Mouse (Mus musculus): ENCODE measurements around the gene Rnf24. TPM values are rescaled to one million over a fixed set of nuclear protein-coding genes. Genes with fewer than 3 reads are reported as not detected.

Rnf24 gene
- 2.0 and 3.0 TPM in 2 replicates for polyA plus RNA-seq (2016; fragmentation: Nextera tagmentation; extraction: Ambion mirVana)

DNA sequence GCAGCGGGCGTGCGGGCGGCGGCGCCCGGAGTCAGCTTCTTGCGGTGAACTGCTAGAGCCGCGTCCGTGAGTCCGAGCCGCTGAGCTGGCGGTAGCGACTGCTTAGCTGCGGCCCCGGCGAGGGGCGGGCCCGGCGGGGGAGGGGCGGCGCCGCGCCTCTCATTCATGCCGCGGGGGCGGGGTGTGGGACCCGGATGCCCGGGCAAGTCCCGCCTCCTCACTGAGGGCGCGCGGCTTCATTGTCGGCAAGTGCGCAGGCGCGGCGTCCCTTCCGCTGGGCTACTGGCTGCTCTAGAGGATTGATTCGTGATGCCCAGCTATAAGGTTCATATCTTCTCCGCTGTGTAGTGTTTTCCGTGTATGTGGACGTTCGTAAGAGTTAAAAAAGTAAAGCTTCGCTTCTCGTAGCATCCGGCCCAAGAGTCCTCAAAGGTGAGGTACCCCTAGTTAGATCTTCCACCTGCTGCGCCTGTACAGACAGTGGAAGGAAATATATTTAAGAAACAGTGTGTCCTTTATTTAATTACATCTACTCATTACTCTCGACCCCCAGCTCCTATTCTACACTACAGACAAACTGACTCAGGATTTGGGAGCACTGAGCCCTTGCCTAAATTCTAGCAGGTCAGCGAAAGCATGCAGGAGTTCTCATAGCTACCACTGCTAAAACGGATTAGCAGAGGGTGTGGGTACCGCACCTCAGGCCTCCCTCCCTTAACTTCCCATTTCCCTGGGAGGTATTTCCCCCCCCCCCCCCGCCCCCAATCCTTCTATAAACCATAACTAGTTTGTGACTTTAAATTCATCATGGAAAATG lies at the start of gene Rnf24:
TSS of gene Rnf24 (minus strand) at position 146 of the 817 bp plus-strand sequence.
- Histone ChIP-seq H3K27me3 (ENCODE audit: insufficient read depth, poor library complexity, severe bottlenecking) (no peaks in the 10 kb centered on the region; the same call in 1 of the 2 replicates), H3K4me1 (peaks cover 20% of the 10 kb centered on the region), H3K9me3 (no peaks in the 10 kb centered on the region), H3K4me3 (peak within 1 kb of the TSS; percentile 95), H3K36me3 (no peaks in the 10 kb centered on the region), H3K27ac (peak within 1 kb of the TSS; percentile 92)
- under 1% methylated on average over 54 of the region's 54 CpGs for WGBS
- peak; percentile 97 for DNase-seq (ENCODE audit: low spot score)

DNA sequence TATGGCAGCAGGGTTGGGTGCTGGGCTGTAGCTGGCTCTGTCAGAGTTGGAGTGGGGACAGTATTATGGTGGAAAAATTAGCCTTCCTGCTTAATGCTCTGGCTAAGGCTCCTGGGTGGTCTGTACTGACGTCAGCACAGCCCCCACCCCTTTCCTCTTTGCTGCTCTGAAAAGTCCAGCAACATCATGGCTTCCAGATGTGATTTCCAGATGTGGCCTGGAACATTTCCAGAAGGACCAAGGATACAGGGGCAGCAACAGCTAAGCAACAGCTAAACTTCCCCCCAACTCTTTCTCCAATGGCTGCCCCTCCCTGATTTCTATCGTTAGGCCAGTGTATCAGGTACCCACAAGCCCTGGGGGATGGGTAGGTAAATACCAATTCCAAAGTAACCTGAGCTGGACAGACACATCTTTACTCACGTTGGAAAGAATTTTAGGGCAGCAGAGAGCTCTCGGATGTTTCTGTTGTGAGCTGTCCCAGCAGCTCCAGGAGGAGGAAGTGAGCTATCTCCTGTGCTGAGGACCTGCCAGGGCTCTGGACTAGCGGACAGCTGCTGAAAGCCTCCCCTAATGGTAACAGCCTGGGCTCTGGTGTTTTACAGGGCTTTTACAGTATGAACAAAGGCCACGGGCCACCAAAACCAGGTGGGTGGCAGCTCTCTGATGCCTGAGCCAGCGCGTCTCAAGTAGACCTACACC lies 49.3 kb upstream of the Rnf24 start:
- H3K27me3 ChIP-seq (ENCODE audit: insufficient read depth, poor library complexity, severe bottlenecking) = peaks cover 11% of the 10 kb centered on the region; the same call in 1 of the 2 replicates
- peak overlapping the region; percentile 47; the same call in 1 of the 2 replicates for H3K27ac ChIP-seq

GRCm38 (mm10) chr2:131400846-131401245 lies 48.2 kb upstream of the Rnf24 start:
- WGBS = 84% methylated on average over 2 of the region's 2 CpGs
- Histone ChIP-seq H3K27me3 (ENCODE audit: insufficient read depth, poor library complexity, severe bottlenecking) (peaks cover 11% of the 10 kb centered on the region; the same call in 1 of the 2 replicates), H3K27ac (no peak overlapping the region)

More for the DNA sequence above, 49.3 kb upstream of the Rnf24 start:
- Histone ChIP-seq H3K36me3 (no peaks in the 10 kb centered on the region), H3K9me3 (no peaks in the 10 kb centered on the region), H3K4me1 (peaks cover 9% of the 10 kb centered on the region), H3K4me3 (no peak overlapping the region)
- whole genome bisulfite sequencing = 42% methylated on average over 8 of the region's 8 CpGs
- no peak for DNase-seq (ENCODE audit: low spot score)

DNA sequence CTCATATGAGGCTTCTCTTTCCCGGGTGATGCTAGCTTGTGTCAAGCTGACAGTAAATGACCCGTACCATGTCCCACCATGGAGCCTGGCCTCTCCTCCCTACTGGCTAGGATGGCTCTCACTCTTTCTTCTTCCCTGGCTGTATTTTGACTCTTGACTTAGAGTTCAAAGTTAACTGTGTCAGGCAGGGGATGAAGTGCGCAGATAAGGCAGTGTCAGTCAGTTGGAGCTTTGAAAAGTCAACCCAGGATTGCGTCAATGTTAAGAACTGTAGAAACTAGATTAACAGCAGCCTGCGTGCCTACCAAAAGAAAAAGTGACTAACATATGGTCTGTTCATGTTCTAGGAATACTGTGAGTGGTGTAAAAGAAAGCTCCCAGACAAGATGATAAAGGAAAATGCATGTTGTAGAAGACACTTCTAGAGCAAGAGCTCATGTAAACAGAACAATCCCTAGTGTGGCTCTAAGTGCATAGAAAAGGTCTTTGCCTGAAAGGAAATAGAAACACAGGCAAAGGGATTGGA lies 44.7 kb upstream of the Rnf24 start:
- no peak overlapping the region for H3K27ac ChIP-seq
- peaks cover 24% of the 10 kb centered on the region for H3K4me1 ChIP-seq
- no peak overlapping the region for H3K4me3 ChIP-seq
- H3K9me3 ChIP-seq = no peaks in the 10 kb centered on the region
- WGBS = 71% methylated on average over 5 of the region's 5 CpGs
- DNase-seq (ENCODE audit: low spot score) = no peak
- H3K36me3 ChIP-seq = no peaks in the 10 kb centered on the region
- H3K27me3 ChIP-seq (ENCODE audit: insufficient read depth, poor library complexity, severe bottlenecking) = no peaks in the 10 kb centered on the region

More at GRCm38 (mm10) chr2:131400846-131401245, 48.2 kb upstream of the Rnf24 start:
- no peaks in the 10 kb centered on the region for H3K36me3 ChIP-seq
- H3K4me3 ChIP-seq = no peak overlapping the region
- no peak for DNase-seq (ENCODE audit: low spot score)
- no peaks in the 10 kb centered on the region for H3K9me3 ChIP-seq
- peaks cover 11% of the 10 kb centered on the region for H3K4me1 ChIP-seq

DNA sequence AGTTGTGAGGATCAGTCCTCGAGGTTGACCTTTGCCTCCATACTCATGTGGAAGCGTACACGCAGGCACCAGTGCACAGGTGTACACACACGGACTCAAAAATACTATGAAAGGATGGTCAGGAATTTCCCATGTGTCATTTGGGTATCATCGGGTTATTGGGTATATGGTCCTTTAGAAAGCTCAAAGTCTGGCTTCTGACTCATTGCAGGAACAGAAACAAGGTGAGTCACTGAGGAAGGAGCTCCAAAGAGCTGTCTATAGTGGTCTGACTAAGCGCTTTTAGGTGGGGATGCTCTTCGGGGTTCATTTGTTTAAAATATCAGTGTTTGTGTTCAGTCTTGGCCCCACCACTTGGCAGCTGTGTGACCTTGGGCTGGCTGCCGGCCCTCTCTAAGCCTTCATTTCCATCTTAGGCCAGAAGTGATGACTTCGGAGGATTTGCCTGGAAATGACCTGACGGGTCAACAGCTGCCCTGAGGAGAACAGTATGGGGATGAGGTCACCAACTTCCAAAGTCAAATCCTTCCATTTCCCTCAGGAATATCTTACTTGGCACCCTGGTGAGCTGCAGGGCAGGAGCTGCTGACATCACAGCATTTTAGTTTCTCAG lies 33.8 kb upstream of the Rnf24 start:
- 77% methylated on average over 10 of the region's 10 CpGs for WGBS
- Histone ChIP-seq H3K27ac (no peak overlapping the region), H3K9me3 (no peaks in the 10 kb centered on the region), H3K27me3 (ENCODE audit: insufficient read depth, poor library complexity, severe bottlenecking) (0 out of 2 replicates have a peak, but pooled peaks cover 3% of the 10 kb centered on the region), H3K4me3 (no peak overlapping the region), H3K36me3 (no peaks in the 10 kb centered on the region), H3K4me1 (no peaks in the 10 kb centered on the region)
- no peak for DNase-seq (ENCODE audit: low spot score)

GRCm38 (mm10) chr2:131385176-131385575 lies 32.5 kb upstream of the Rnf24 start:
- Histone ChIP-seq H3K4me1 (no peaks in the 10 kb centered on the region), H3K27me3 (ENCODE audit: insufficient read depth, poor library complexity, severe bottlenecking) (0 out of 2 replicates have a peak, but pooled peaks cover 3% of the 10 kb centered on the region), H3K27ac (no peak overlapping the region), H3K36me3 (no peaks in the 10 kb centered on the region), H3K4me3 (no peak overlapping the region), H3K9me3 (no peaks in the 10 kb centered on the region)
- DNase-seq (ENCODE audit: low spot score) = no peak
- WGBS = 77% methylated on average over 4 of the region's 4 CpGs

DNA sequence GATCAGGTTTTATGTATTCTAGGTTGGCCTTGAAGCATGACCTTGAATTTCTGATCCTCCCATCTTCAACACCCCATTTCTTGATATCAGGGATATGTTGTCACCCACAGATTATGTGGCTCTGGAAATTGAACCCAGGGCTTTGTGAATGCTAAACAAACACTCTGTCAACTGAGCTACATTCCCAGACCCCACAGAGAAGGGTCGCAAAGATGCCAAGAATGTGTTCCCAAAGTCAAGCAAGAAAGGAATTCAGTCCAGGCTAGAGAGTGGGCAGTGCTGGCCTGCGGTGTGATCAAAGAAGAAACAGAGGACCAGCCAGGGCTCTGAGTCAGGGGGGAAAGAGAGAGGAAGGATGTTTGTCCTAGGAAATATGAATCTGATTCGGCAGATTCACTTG lies 26.8 kb upstream of the Rnf24 start:
- Histone ChIP-seq H3K36me3 (no peaks in the 10 kb centered on the region), H3K4me1 (no peaks in the 10 kb centered on the region), H3K9me3 (no peaks in the 10 kb centered on the region), H3K27me3 (ENCODE audit: insufficient read depth, poor library complexity, severe bottlenecking) (no peaks in the 10 kb centered on the region), H3K27ac (no peak overlapping the region), H3K4me3 (no peak overlapping the region)
- DNase-seq (ENCODE audit: low spot score) = no peak
- WGBS = 72% methylated on average over 3 of the region's 3 CpGs

DNA sequence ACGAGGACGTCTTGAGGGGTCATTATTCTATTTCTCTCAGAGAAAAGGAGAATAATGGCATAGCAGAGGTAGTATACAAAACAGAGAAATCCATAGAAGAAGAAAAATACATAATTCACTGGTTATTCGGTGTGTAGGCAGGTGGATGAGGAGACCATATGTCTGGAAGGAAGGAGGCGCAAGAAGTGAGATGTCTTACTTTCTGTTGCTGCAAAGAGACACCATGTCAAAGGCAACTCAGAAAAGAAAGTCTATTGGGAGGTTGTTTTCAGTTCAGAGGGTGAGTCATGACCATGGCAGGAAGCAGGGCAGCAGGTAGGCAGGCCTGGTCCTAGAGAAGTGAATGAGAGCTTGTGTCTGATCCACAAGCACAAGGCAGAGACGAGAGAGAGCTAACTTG lies 26.2 kb upstream of the Rnf24 start:
- Histone ChIP-seq H3K27me3 (ENCODE audit: insufficient read depth, poor library complexity, severe bottlenecking) (no peaks in the 10 kb centered on the region), H3K4me1 (no peaks in the 10 kb centered on the region), H3K9me3 (no peaks in the 10 kb centered on the region), H3K36me3 (no peaks in the 10 kb centered on the region), H3K4me3 (no peak overlapping the region), H3K27ac (no peak overlapping the region)
- 87% methylated on average over 5 of the region's 5 CpGs for WGBS
- DNase-seq (ENCODE audit: low spot score) = no peak

- no peaks in the 10 kb centered on the region for H3K27me3 ChIP-seq (ENCODE audit: insufficient read depth, poor library complexity, severe bottlenecking)
- no peak overlapping the region for H3K27ac ChIP-seq
- H3K36me3 ChIP-seq = no peaks in the 10 kb centered on the region
- no peak for DNase-seq (ENCODE audit: low spot score)
- no peaks in the 10 kb centered on the region for H3K4me1 ChIP-seq
- no peaks in the 10 kb centered on the region for H3K9me3 ChIP-seq
- 63% methylated on average over 6 of the region's 6 CpGs for WGBS
- no peak overlapping the region for H3K4me3 ChIP-seq
Measured at GRCm38 (mm10) chr2:131377055-131377454, 24.4 kb upstream of the Rnf24 start.

DNA sequence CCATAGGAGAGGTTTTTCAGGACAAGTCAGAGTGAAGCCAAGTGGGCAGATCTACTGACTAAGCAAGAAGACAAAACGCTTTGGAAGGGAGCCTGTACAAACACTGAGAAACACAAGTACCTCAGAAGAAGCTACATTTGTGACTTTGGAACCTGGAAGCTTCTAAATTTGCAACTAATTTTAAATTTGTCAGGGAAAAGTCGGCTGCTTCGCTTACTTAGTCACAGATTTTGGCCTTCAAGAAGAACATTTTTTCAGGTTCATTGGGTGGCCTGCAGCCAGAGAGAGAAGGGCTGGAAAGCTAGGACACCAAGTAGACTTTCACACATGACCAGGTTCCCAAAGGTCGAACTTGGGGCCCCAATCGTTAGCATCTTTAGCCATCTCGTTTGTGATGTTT lies 21.0 kb upstream of the Rnf24 start:
- WGBS = 84% methylated on average over 6 of the region's 6 CpGs
- H3K4me1 ChIP-seq = no peaks in the 10 kb centered on the region
- no peak overlapping the region for H3K27ac ChIP-seq
- H3K4me3 ChIP-seq = no peak overlapping the region
- DNase-seq (ENCODE audit: low spot score) = no peak
- H3K27me3 ChIP-seq (ENCODE audit: insufficient read depth, poor library complexity, severe bottlenecking) = no peaks in the 10 kb centered on the region
- H3K36me3 ChIP-seq = no peaks in the 10 kb centered on the region
- H3K9me3 ChIP-seq = no peaks in the 10 kb centered on the region

DNA sequence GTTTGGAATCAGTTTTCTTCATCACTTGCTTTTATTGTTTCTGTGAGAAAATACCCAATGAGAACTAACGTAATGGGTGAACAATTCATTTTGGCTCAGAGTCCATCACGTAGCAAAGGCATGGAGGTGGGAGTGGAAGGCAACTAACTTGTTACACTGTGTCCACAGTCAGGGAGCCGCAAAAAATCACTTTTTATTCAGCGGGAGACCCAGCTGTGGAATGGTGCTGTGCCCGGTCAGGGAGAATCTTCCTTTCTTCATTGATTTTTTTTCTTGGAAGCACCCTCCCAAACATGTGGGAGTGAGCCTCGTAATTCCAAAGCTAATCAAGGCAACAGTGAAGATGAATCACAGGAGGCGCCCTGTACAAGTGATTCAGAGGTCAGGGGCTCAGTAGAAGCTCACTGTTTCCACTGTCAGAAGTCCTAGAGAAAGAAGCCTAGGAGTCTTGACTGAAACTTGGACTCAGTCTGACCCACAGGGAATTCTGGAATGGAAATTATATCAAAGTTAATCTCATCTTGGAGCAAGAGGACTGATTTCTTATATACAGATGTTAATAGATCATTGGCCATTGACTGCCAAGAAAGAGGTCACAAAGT lies 19.7 kb upstream of the Rnf24 start:
- no peaks in the 10 kb centered on the region for H3K36me3 ChIP-seq
- H3K27ac ChIP-seq = no peak overlapping the region
- H3K27me3 ChIP-seq (ENCODE audit: insufficient read depth, poor library complexity, severe bottlenecking) = no peaks in the 10 kb centered on the region
- DNase-seq (ENCODE audit: low spot score) = no peak
- WGBS = 75% methylated on average over 7 of the region's 7 CpGs
- no peak overlapping the region for H3K4me3 ChIP-seq
- no peaks in the 10 kb centered on the region for H3K4me1 ChIP-seq
- H3K9me3 ChIP-seq = no peaks in the 10 kb centered on the region

- Histone ChIP-seq H3K27ac (no peak overlapping the region), H3K27me3 (ENCODE audit: insufficient read depth, poor library complexity, severe bottlenecking) (no peaks in the 10 kb centered on the region), H3K36me3 (no peaks in the 10 kb centered on the region), H3K4me3 (no peak overlapping the region), H3K9me3 (no peaks in the 10 kb centered on the region), H3K4me1 (no peaks in the 10 kb centered on the region)
- WGBS = 86% methylated on average over 4 of the region's 4 CpGs
- no peak for DNase-seq (ENCODE audit: low spot score)
Measured at GRCm38 (mm10) chr2:131371811-131372210, 19.1 kb upstream of the Rnf24 start.

All from heart, embryonic 10.5 days (tissue).